In the genomic region with DNA sequence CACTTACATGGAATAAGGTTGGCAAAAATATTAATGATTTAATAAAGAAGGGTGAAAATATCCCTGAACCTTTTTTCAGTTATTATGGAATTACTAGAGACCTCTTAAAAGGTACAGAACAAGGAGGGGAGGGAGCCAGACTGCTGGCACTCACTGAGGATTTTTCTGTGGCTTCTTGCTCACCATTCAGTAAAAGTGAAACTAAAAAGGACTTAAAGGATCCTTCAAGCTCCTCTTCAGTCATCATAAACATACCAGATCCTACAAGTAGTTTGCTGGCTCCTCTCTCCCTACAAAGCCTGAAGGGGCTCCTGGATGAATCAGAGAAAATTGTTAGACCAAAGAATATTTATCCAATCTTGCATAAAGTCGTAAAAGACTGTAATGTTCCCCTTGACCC, we compare ENCODE assay signal across 37 mouse cellular contexts. TPM values are rescaled to one million over a fixed set of nuclear protein-coding genes. Genes with fewer than 3 reads are reported as not detected.
"Had no signal": no experiment of that assay in that cellular context is flagged by ENCODE, and none has a peak within 500 bp of the region (broad histone marks: within the 10 kb centered on the region; RNA-seq: fewer than 3 reads in every experiment).

No protein-coding gene starts in this region.

RNA-seq across cellular contexts. Expression of gene Vmn2r13, which starts 32.4 kb away (rescaled TPM):
- total RNA-seq: gastrocnemius, adult 8-10 months; gastrocnemius, postnatal 14 days; gastrocnemius, postnatal 36 days; heart, adult 2 months; heart, postnatal 14 days; heart, postnatal 36 days; hematopoietic stem cell, adult 5-6 weeks; hindbrain, postnatal 0 days; layer of hippocampus, adult 18-20 months; layer of hippocampus, adult 8-10 months; layer of hippocampus, postnatal 14 days; layer of hippocampus, postnatal 36 days; left cerebral cortex, adult 18-20 months; left cerebral cortex, postnatal 10 days; left cerebral cortex, postnatal 25 days; left cerebral cortex, postnatal 4 days; liver, adult 2 months had no signal
- polyA plus RNA-seq: gonadal fat pad, adult 2 months; heart, adult 2 months; heart, embryonic 11.5 days; heart, embryonic 13.5 days; heart, embryonic 15.5 days; heart, postnatal 0 days; hindbrain, embryonic 11.5 days; hindbrain, embryonic 13.5 days; hindbrain, embryonic 15.5 days; hindbrain, postnatal 0 days; intestine, embryonic 14.5 days; intestine, embryonic 16.5 days; kidney, adult 2 months; kidney, embryonic 15.5 days; kidney, postnatal 0 days; large intestine, adult 2 months; limb, embryonic 11.5 days; limb, embryonic 13.5 days; limb, embryonic 15.5 days; liver, adult 2 months; liver, embryonic 12.5 days; liver, embryonic 14.5 days; liver, embryonic 16.5 days had no signal
